Mouse (Mus musculus): ENCODE data around the gene Bak1. TPM values are rescaled to one million over a fixed set of nuclear protein-coding genes. Genes with fewer than 3 reads are reported as not detected.

Bak1 gene
- 0.64 TPM for polyA plus RNA-seq (2017; shearing (Covaris generic))

DNA sequence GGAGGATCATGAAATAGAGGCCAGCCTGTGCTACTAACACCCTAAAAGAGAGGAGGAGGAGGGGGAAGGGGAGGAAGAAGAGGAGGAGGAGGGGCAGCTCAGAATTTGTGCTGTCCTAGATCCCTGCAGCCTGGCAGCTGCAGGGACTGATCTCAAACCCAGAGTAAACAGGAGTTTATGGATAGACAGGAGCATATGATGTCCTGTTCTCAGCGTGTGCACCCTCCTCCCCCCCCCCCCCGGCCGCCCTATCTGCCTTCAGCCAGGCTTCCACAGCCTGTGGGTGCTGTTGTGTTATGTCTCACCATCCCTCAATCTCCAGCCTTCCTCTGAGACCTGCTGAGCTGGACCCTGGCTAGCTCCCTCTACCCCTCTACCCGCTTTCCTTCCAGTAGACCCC lies at the start of gene Bak1:
Bak1 (minus strand) TSS at position 101 of the 400 bp plus-strand sequence.

DNA sequence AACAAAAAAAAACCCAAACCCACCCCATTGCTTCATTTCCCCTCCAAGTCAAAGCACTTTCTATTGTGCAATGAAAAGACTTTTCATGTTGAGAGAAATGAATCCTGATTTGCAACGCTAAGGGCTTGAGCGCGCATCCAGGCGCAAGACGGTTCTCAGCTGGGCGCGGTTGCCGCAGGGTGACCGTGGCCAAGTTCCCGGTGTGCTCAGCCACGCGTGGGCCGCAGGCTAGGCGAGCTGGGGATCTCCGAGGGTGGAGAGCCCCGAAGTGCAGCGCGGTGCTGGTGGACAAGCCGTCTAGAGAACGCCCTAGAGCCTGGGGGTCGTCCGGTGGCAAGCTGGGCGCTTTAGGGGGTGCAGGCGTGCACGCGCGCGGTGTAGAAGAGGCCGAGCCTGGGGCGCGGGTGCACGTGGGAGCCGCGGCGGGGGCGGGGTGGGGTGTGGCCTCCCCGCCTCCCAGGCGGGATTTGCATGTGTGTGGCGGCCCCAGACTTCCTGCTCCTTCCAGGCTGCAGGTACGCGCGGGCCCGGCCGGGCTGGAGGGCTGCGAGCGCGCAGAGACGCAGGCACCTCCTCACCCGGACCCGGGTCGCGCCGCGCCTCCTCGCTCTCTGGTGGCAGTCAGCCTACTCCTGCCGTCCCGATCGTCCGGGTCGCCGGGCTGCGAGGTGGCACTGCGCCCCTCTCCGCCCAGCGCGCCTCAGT lies 28.2 kb upstream of the Bak1 start, which contains the start of gene Itpr3:
Itpr3 (plus strand) TSS at position 493 of the 705 bp plus-strand sequence.

DNA sequence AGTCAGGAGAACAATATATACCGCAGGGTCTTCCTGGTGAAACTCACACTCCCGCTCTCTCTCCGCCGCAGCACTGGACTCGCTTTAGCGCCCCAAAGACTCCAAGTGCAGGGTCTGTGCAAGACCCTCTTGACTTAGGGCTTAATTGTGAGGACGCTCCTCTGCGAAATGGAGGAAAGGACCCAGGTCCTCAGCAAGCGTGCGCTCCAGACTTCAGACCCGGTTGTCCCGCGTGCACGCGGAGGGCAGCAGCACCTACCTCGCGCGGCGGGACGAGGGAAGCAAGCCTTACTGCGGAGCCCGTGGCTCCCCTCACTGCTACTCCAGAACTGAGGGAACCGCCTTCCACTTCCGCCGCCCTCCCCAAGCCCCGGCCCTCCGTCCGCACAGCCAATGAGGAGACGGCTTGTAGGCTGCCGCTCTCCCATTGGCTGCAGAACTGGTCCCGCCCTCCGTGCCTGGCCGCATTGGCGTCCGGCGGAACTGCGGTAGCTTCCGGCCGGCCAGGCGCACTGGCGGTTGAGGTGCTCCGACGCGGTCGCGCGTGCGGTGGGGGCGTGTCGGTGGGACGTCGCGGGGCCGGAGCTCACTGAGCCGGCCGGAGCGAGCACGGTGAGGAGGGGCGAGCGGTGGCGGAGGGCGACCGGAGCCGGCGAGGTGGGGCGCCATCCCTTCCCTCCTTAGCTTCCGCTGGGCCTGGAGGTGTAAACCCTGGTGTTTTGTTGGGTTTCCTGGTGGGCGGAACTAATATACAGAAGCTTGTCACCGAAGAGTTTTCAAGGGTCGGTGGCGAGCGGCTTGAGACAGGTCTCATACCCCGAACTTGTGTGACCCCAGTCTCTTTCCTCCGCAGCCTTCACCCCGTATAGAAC lies 55.9 kb downstream of the Bak1 start, which contains the start of gene Zbtb9:
Zbtb9 (plus strand) TSS at position 465 of the 872 bp plus-strand sequence.

Other genes starting within 250 kb of the Bak1 start
- gene Bnip1, start 247.9 kb downstream of the Bak1 start, polyA plus RNA-seq (2017; shearing (Covaris generic)), result 20.2 TPM
- gene Nkx2-5, start 184.0 kb downstream of the Bak1 start, polyA plus RNA-seq (2017; shearing (Covaris generic)), result not detected
- gene Kifc5b, start 111.9 kb downstream of the Bak1 start, polyA plus RNA-seq (2017; shearing (Covaris generic)), result 0.55 TPM
- 148 TPM for gene Phf1, start 96.0 kb downstream of the Bak1 start, polyA plus RNA-seq (2017; shearing (Covaris generic))
- gene Cuta, start 89.4 kb downstream of the Bak1 start, polyA plus RNA-seq (2017; shearing (Covaris generic)), result 92.7 TPM
- gene Syngap1, start 87.8 kb downstream of the Bak1 start, polyA plus RNA-seq (2017; shearing (Covaris generic)), result not detected
- 19.5 TPM for gene Zbtb9, start 55.8 kb downstream of the Bak1 start, polyA plus RNA-seq (2017; shearing (Covaris generic))
- gene Itpr3, start 28.3 kb upstream of the Bak1 start, polyA plus RNA-seq (2017; shearing (Covaris generic)), result 26.1 TPM
- 64.4 TPM for gene Uqcc2, start 104.9 kb upstream of the Bak1 start, polyA plus RNA-seq (2017; shearing (Covaris generic))
- gene Ip6k3, start 138.8 kb upstream of the Bak1 start, polyA plus RNA-seq (2017; shearing (Covaris generic)), result not detected
- gene Lemd2, start 175.5 kb upstream of the Bak1 start, polyA plus RNA-seq (2017; shearing (Covaris generic)), result 62.4 TPM

All from effector memory CD4-positive, alpha-beta T cell, adult 5 months (primary cell).